Mouse (Mus musculus) liver, embryonic 12.5 days (tissue): ENCODE results near the gene Ubn1. TPM values are rescaled to one million over a fixed set of nuclear protein-coding genes. Genes with fewer than 3 reads are reported as not detected.

ENCODE experiments used
- ATAC-seq: fragments of 200-750 bp; cut with Nextera tagmentation; 2 replicates; pipeline ENCODE4 v1.8.0; 2017; ENCODE audit warnings: moderate number of reproducible peaks, mild to moderate bottlenecking, moderate library complexity
- H3K27ac ChIP-seq: fragments of 300-500 bp; sonication (generic); 2 replicates; pipeline ENCODE4 v1.5.1; 2016; ENCODE audit warnings: mild to moderate bottlenecking
- H3K27me3 ChIP-seq: fragments of 300-500 bp; sonication (generic); replicated peaks from 2 replicates; pipeline ENCODE4 v1.6.1; 2016; ENCODE audit warnings: mild to moderate bottlenecking, moderate library complexity
- H3K36me3 ChIP-seq: fragments of 300-500 bp; sonication (generic); 2 replicates; pipeline ENCODE4 v1.6.1; 2016; ENCODE audit warnings: mild to moderate bottlenecking, moderate library complexity
- H3K4me1 ChIP-seq: fragments of 300-500 bp; sonication (generic); 2 replicates; pipeline ENCODE4 v1.6.1; 2016
- H3K4me2 ChIP-seq: fragments of 300-500 bp; sonication (generic); 2 replicates; pipeline ENCODE4 v1.6.1; 2016; ENCODE audit warnings: mild to moderate bottlenecking, moderate library complexity
- H3K4me3 ChIP-seq: fragments of 300-500 bp; sonication (generic); 2 replicates; pipeline ENCODE4 v1.5.1; 2016; ENCODE audit warnings: mild to moderate bottlenecking, moderate library complexity
- H3K9ac ChIP-seq: fragments of 300-500 bp; sonication (generic); 2 replicates; pipeline ENCODE4 v1.6.1; 2016; ENCODE audit warnings: mild to moderate bottlenecking, moderate library complexity
- H3K9me3 ChIP-seq: fragments of 300-500 bp; sonication (generic); replicated peaks from 2 replicates; pipeline ENCODE4 v1.6.1; 2016; ENCODE audit warnings: mild to moderate bottlenecking, moderate library complexity
- WGBS: fragments of 180-500 bp; shearing (Covaris S2); methylation state at CpG from one replicate; pipeline ENCODE4 v1.1.7; 2016; ENCODE audit not compliant: insufficient replicate concordance; 5-methylcytosine and 5-hydroxymethylcytosine counted together
- polyA plus RNA-seq: library from polyadenylated mRNA; unstranded; fragments of >200 nt; fragmentation: Nextera tagmentation; extraction: Ambion mirVana; gene quantifications from 2 replicates; pipeline ENCODE4 v1.2.1, GENCODE M21; 2016

The Ubn1 gene
- 13.8 and 15.2 TPM in 2 replicates for polyA plus RNA-seq

- Histone ChIP-seq H3K4me3 (peak within 1 kb of the TSS; percentile 99), H3K9ac (peak within 1 kb of the TSS; percentile 96), H3K27me3 (no peaks in the 10 kb centered on the region), H3K9me3 (no peaks in the 10 kb centered on the region), H3K4me1 (peaks cover 36% of the 10 kb centered on the region), H3K36me3 (peaks cover 47% of the 10 kb centered on the region), H3K4me2 (peak within 1 kb of the TSS; percentile 92), H3K27ac (peak within 1 kb of the TSS; percentile 96)
- ATAC-seq = peak; percentile 96
- WGBS = under 1% methylated on average over 56 of the region's 56 CpGs
Measured at GRCm38 (mm10) chr16:5049774-5050234, at the start of gene Ubn1, which contains the start of gene Glyr1. Gene Ubn1 (plus strand): TSS chr16:5050057. Gene Glyr1 (minus strand): TSS chr16:5049863.

GRCm38 (mm10) chr16:5000611-5001010 lies 49.2 kb upstream of the Ubn1 start:
- Histone ChIP-seq H3K4me1 (0 out of 2 replicates have a peak, but pooled peaks cover 6% of the 10 kb centered on the region), H3K9me3 (no peaks in the 10 kb centered on the region), H3K27ac (no peak overlapping the region), H3K4me3 (no peak overlapping the region), H3K36me3 (no peaks in the 10 kb centered on the region), H3K4me2 (no peak overlapping the region), H3K9ac (no peak overlapping the region), H3K27me3 (no peaks in the 10 kb centered on the region)
- no peak for ATAC-seq
- 68% methylated on average over 3 of the region's 3 CpGs for WGBS

GRCm38 (mm10) chr16:5007067-5007466 lies 42.8 kb upstream of the Ubn1 start, which contains the start of gene Smim22:
Gene Smim22 (plus strand): TSS chr16:5007288.
- Histone ChIP-seq H3K4me3 (no peak within 1 kb of the TSS), H3K9ac (no peak within 1 kb of the TSS), H3K36me3 (peaks cover 14% of the 10 kb centered on the region), H3K27ac (peak within 1 kb of the TSS; percentile 54), H3K4me2 (peak within 1 kb of the TSS; percentile 32), H3K9me3 (no peaks in the 10 kb centered on the region), H3K4me1 (peaks cover 28% of the 10 kb centered on the region), H3K27me3 (peaks cover 20% of the 10 kb centered on the region; the same call in 1 of the 2 replicates)
- 65% methylated on average over 5 of the region's 5 CpGs for WGBS
- ATAC-seq = peak; percentile 10; the same call in 1 of the 2 replicates

- Histone ChIP-seq H3K36me3 (peaks cover 14% of the 10 kb centered on the region), H3K27me3 (peaks cover 20% of the 10 kb centered on the region; the same call in 1 of the 2 replicates), H3K9me3 (no peaks in the 10 kb centered on the region), H3K4me2 (peak overlapping the region; percentile 32), H3K27ac (peak overlapping the region; percentile 54), H3K9ac (no peak overlapping the region), H3K4me3 (no peak overlapping the region), H3K4me1 (peaks cover 32% of the 10 kb centered on the region)
- ATAC-seq = peak; percentile 5; the same call in 1 of the 2 replicates
- 55% methylated on average over 6 of the region's 6 CpGs for WGBS
Measured at GRCm38 (mm10) chr16:5007492-5007891, 42.4 kb upstream of the Ubn1 start.

- Histone ChIP-seq H3K9me3 (no peaks in the 10 kb centered on the region), H3K4me2 (peak overlapping the region; percentile 32), H3K9ac (no peak overlapping the region), H3K4me1 (peaks cover 38% of the 10 kb centered on the region), H3K27ac (peak overlapping the region; percentile 54; the same call in 1 of the 2 replicates), H3K27me3 (peaks cover 20% of the 10 kb centered on the region; the same call in 1 of the 2 replicates), H3K4me3 (no peak overlapping the region), H3K36me3 (peaks cover 14% of the 10 kb centered on the region)
- 73% methylated on average over 12 of the region's 12 CpGs for WGBS
- no peak for ATAC-seq
Measured at GRCm38 (mm10) chr16:5008076-5008475, 41.8 kb upstream of the Ubn1 start.

GRCm38 (mm10) chr16:5010371-5010935 lies 39.4 kb upstream of the Ubn1 start:
- peak overlapping the region; percentile 28; the same call in 1 of the 2 replicates for H3K27ac ChIP-seq
- H3K9ac ChIP-seq = no peak overlapping the region
- no peak overlapping the region for H3K4me2 ChIP-seq
- H3K4me3 ChIP-seq = no peak overlapping the region
- no peak for ATAC-seq
- H3K4me1 ChIP-seq = peaks cover 50% of the 10 kb centered on the region
- peaks cover 20% of the 10 kb centered on the region; the same call in 1 of the 2 replicates for H3K27me3 ChIP-seq
- H3K9me3 ChIP-seq = no peaks in the 10 kb centered on the region
- 80% methylated on average over 10 of the region's 10 CpGs for WGBS
- peaks cover 28% of the 10 kb centered on the region for H3K36me3 ChIP-seq

- peaks cover 36% of the 10 kb centered on the region for H3K36me3 ChIP-seq
- no peak overlapping the region for H3K4me3 ChIP-seq
- 50% methylated on average over 7 of the region's 7 CpGs for WGBS
- H3K27me3 ChIP-seq = peaks cover 20% of the 10 kb centered on the region; the same call in 1 of the 2 replicates
- ATAC-seq = no peak
- peak overlapping the region; percentile 91 for H3K4me2 ChIP-seq
- peaks cover 50% of the 10 kb centered on the region for H3K4me1 ChIP-seq
- no peak overlapping the region for H3K9ac ChIP-seq
- no peak overlapping the region for H3K27ac ChIP-seq
- H3K9me3 ChIP-seq = no peaks in the 10 kb centered on the region
Measured at GRCm38 (mm10) chr16:5011285-5011684, 38.6 kb upstream of the Ubn1 start.

GRCm38 (mm10) chr16:5012036-5013005 lies 37.5 kb upstream of the Ubn1 start:
- Histone ChIP-seq H3K9me3 (no peaks in the 10 kb centered on the region), H3K36me3 (peaks cover 47% of the 10 kb centered on the region), H3K4me1 (peaks cover 50% of the 10 kb centered on the region), H3K4me2 (peak overlapping the region; percentile 91), H3K4me3 (peak overlapping the region; percentile 72), H3K27me3 (peaks cover 20% of the 10 kb centered on the region; the same call in 1 of the 2 replicates), H3K9ac (peak overlapping the region; percentile 69), H3K27ac (peak overlapping the region; percentile 63)
- ATAC-seq = peak; percentile 64
- 38% methylated on average over 13 of the region's 13 CpGs for WGBS

GRCm38 (mm10) chr16:5013054-5013838 lies 36.6 kb upstream of the Ubn1 start, which contains the start of gene Rogdi:
Gene Rogdi (minus strand): TSS chr16:5013553.
- H3K27ac ChIP-seq = peak within 1 kb of the TSS; percentile 63
- H3K9me3 ChIP-seq = no peaks in the 10 kb centered on the region
- H3K4me1 ChIP-seq = peaks cover 44% of the 10 kb centered on the region
- peak within 1 kb of the TSS; percentile 72 for H3K4me3 ChIP-seq
- peaks cover 53% of the 10 kb centered on the region for H3K36me3 ChIP-seq
- peaks cover 20% of the 10 kb centered on the region; the same call in 1 of the 2 replicates for H3K27me3 ChIP-seq
- peak; percentile 92 for ATAC-seq
- H3K9ac ChIP-seq = peak within 1 kb of the TSS; percentile 69
- under 1% methylated on average over 51 of the region's 63 CpGs for WGBS
- H3K4me2 ChIP-seq = peak within 1 kb of the TSS; percentile 91

- Histone ChIP-seq H3K27me3 (peaks cover 13% of the 10 kb centered on the region; the same call in 1 of the 2 replicates), H3K4me1 (peaks cover 39% of the 10 kb centered on the region), H3K36me3 (peaks cover 62% of the 10 kb centered on the region), H3K4me3 (no peak overlapping the region), H3K27ac (peak overlapping the region; percentile 36; the same call in 1 of the 2 replicates), H3K9me3 (no peaks in the 10 kb centered on the region), H3K4me2 (no peak overlapping the region), H3K9ac (no peak overlapping the region)
- WGBS = 84% methylated on average over 4 of the region's 4 CpGs
- ATAC-seq = no peak
Measured at GRCm38 (mm10) chr16:5014578-5014977, 35.3 kb upstream of the Ubn1 start.

- no peaks in the 10 kb centered on the region for H3K9me3 ChIP-seq
- no peak for ATAC-seq
- H3K9ac ChIP-seq = no peak overlapping the region
- no peaks in the 10 kb centered on the region for H3K27me3 ChIP-seq
- H3K4me1 ChIP-seq = no peaks in the 10 kb centered on the region
- no peak overlapping the region for H3K4me3 ChIP-seq
- no peak overlapping the region for H3K27ac ChIP-seq
- 94% methylated on average over 3 of the region's 3 CpGs for WGBS
- no peak overlapping the region for H3K4me2 ChIP-seq
- peaks cover 98% of the 10 kb centered on the region for H3K36me3 ChIP-seq
Measured at GRCm38 (mm10) chr16:5024021-5024420, 25.8 kb upstream of the Ubn1 start.
